Mouse (Mus musculus): ENCODE measurements at regions not wholly inside any gene's neighbourhood (a gene's known extent, or its start where the extent isn't known, plus 50 kb on each side); places are given as distances from the start of the nearest gene placed in this dataset.

- Histone ChIP-seq H3K9me3 (ENCODE audit: control insufficient read depth, low read length) (no peaks in the 10 kb centered on the region), H3K27ac (replicated peaks; ENCODE audit: low read depth, low read length) (no peak overlapping the region), H3K27me3 (ENCODE audit: control insufficient read depth, insufficient read depth, low read length) (no peaks in the 10 kb centered on the region), H3K4me2 (ENCODE audit: low read length) (no peak overlapping the region), H3K36me3 (ENCODE audit: control insufficient read depth, insufficient read depth, low read length) (no peaks in the 10 kb centered on the region), H3K4me3 (replicated peaks; ENCODE audit: low read depth, low read length) (no peak overlapping the region), H3K9ac (replicated peaks; ENCODE audit: low read length) (no peak overlapping the region), H3K4me1 (ENCODE audit: control insufficient read depth, insufficient read depth, low read length) (no peaks in the 10 kb centered on the region)
- DNase-seq (no peak), ATAC-seq (ENCODE audit: low FRiP score, low TSS enrichment) (no peak)
- 63% methylated on average over 1 of the region's 1 CpGs for WGBS
Observed at GRCm38 (mm10) chr16:74723217-74723616, 311.6 kb upstream of the Robo2 start.

GRCm38 (mm10) chr16:74718154-74718553 lies 306.5 kb upstream of the Robo2 start:
- no peak overlapping the region for H3K4me2 ChIP-seq (ENCODE audit: low read length)
- H3K4me1 ChIP-seq (ENCODE audit: control insufficient read depth, insufficient read depth, low read length): no peaks in the 10 kb centered on the region
- no peaks in the 10 kb centered on the region for H3K27me3 ChIP-seq (ENCODE audit: control insufficient read depth, insufficient read depth, low read length)
- 95% methylated on average over 2 of the region's 2 CpGs for WGBS
- no peak overlapping the region for H3K4me3 ChIP-seq (replicated peaks; ENCODE audit: low read depth, low read length)
- no peak overlapping the region for H3K9ac ChIP-seq (replicated peaks; ENCODE audit: low read length)
- no peak overlapping the region for H3K27ac ChIP-seq (replicated peaks; ENCODE audit: low read depth, low read length)
- DNase-seq: no peak
- no peaks in the 10 kb centered on the region for H3K9me3 ChIP-seq (ENCODE audit: control insufficient read depth, low read length)
- ATAC-seq (ENCODE audit: low FRiP score, low TSS enrichment): no peak
- no peaks in the 10 kb centered on the region for H3K36me3 ChIP-seq (ENCODE audit: control insufficient read depth, insufficient read depth, low read length)

DNA sequence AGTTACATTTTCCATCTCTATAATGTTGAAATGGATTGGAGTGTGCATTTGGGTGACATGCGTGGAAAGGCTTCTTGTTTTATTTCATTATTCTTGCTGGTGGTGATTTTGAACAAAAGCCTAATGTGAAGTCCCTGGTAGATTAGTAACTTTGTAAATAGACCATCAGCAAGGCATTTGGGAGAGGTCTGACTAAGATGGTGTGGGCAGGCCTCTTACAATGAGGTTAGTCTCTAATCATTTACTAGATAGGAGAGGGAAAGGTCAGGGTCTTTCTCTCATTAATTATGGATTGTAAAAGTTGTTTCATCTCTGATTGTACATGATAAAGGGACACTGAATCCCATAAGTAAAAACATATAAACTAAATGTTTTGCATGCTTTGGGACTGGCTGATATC lies 306.0 kb upstream of the Robo2 start:
- no peak overlapping the region for H3K27ac ChIP-seq (replicated peaks; ENCODE audit: low read depth, low read length)
- DNase-seq (no peak), ATAC-seq (ENCODE audit: low FRiP score, low TSS enrichment) (no peak)
- H3K27me3 ChIP-seq (ENCODE audit: control insufficient read depth, insufficient read depth, low read length): no peaks in the 10 kb centered on the region
- no peak overlapping the region for H3K4me2 ChIP-seq (ENCODE audit: low read length)
- no peak overlapping the region for H3K4me3 ChIP-seq (replicated peaks; ENCODE audit: low read depth, low read length)
- no peaks in the 10 kb centered on the region for H3K9me3 ChIP-seq (ENCODE audit: control insufficient read depth, low read length)
- no peak overlapping the region for H3K9ac ChIP-seq (replicated peaks; ENCODE audit: low read length)
- no peaks in the 10 kb centered on the region for H3K36me3 ChIP-seq (ENCODE audit: control insufficient read depth, insufficient read depth, low read length)
- WGBS: 81% methylated on average over 1 of the region's 1 CpGs
- no peaks in the 10 kb centered on the region for H3K4me1 ChIP-seq (ENCODE audit: control insufficient read depth, insufficient read depth, low read length)

- ATAC-seq (ENCODE audit: low FRiP score, low TSS enrichment) (no peak), DNase-seq (no peak)
- 85% methylated on average over 1 of the region's 1 CpGs for WGBS
Observed at GRCm38 (mm10) chr16:74714950-74715349, 303.3 kb upstream of the Robo2 start.

GRCm38 (mm10) chr16:74712515-74712914 lies 300.9 kb upstream of the Robo2 start:
- Histone ChIP-seq H3K4me2 (ENCODE audit: low read length) (no peak overlapping the region), H3K4me3 (replicated peaks; ENCODE audit: low read depth, low read length) (no peak overlapping the region), H3K27ac (replicated peaks; ENCODE audit: low read depth, low read length) (no peak overlapping the region), H3K27me3 (ENCODE audit: control insufficient read depth, insufficient read depth, low read length) (no peaks in the 10 kb centered on the region), H3K9me3 (ENCODE audit: control insufficient read depth, low read length) (no peaks in the 10 kb centered on the region), H3K36me3 (ENCODE audit: control insufficient read depth, insufficient read depth, low read length) (no peaks in the 10 kb centered on the region), H3K9ac (replicated peaks; ENCODE audit: low read length) (no peak overlapping the region), H3K4me1 (ENCODE audit: control insufficient read depth, insufficient read depth, low read length) (no peaks in the 10 kb centered on the region)
- ATAC-seq (ENCODE audit: low FRiP score, low TSS enrichment): no peak
- 80% methylated on average over 6 of the region's 6 CpGs for WGBS
- DNase-seq: no peak

More at GRCm38 (mm10) chr16:74714950-74715349, 303.3 kb upstream of the Robo2 start:
- Histone ChIP-seq H3K4me2 (ENCODE audit: low read length) (no peak overlapping the region), H3K9ac (replicated peaks; ENCODE audit: low read length) (no peak overlapping the region), H3K27me3 (ENCODE audit: control insufficient read depth, insufficient read depth, low read length) (no peaks in the 10 kb centered on the region), H3K36me3 (ENCODE audit: control insufficient read depth, insufficient read depth, low read length) (no peaks in the 10 kb centered on the region), H3K27ac (replicated peaks; ENCODE audit: low read depth, low read length) (no peak overlapping the region), H3K9me3 (ENCODE audit: control insufficient read depth, low read length) (no peaks in the 10 kb centered on the region), H3K4me3 (replicated peaks; ENCODE audit: low read depth, low read length) (no peak overlapping the region), H3K4me1 (ENCODE audit: control insufficient read depth, insufficient read depth, low read length) (no peaks in the 10 kb centered on the region)

GRCm38 (mm10) chr16:74702067-74702466 lies 290.4 kb upstream of the Robo2 start:
- Histone ChIP-seq H3K4me1 (ENCODE audit: control insufficient read depth, insufficient read depth, low read length) (no peaks in the 10 kb centered on the region), H3K27ac (replicated peaks; ENCODE audit: low read depth, low read length) (no peak overlapping the region), H3K36me3 (ENCODE audit: control insufficient read depth, insufficient read depth, low read length) (no peaks in the 10 kb centered on the region), H3K27me3 (ENCODE audit: control insufficient read depth, insufficient read depth, low read length) (no peaks in the 10 kb centered on the region), H3K4me3 (replicated peaks; ENCODE audit: low read depth, low read length) (no peak overlapping the region), H3K4me2 (ENCODE audit: low read length) (no peak overlapping the region), H3K9me3 (ENCODE audit: control insufficient read depth, low read length) (no peaks in the 10 kb centered on the region), H3K9ac (replicated peaks; ENCODE audit: low read length) (no peak overlapping the region)
- WGBS: 89% methylated on average over 3 of the region's 3 CpGs
- DNase-seq (no peak), ATAC-seq (ENCODE audit: low FRiP score, low TSS enrichment) (no peak)

DNA sequence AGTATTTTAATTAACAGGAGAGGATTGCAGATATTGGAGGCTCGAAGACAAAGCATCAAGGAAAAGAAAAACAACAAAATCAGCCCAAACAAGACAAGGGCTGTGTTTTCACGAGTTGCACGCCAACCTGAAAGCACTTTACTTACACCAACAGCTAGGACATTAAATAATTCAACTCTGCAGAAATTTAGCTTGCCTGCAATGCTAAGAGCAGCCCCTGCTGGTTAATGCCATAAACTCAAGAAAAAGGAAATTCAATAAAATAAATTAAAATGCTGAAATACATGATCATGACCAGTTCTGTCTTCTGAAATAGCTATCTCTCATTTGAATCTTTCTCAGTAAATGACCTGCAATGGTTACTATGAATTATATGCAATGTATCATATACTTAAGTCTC lies 271.7 kb upstream of the Robo2 start:
- no peak overlapping the region for H3K27ac ChIP-seq (replicated peaks; ENCODE audit: low read depth, low read length)
- H3K4me2 ChIP-seq (ENCODE audit: low read length): no peak overlapping the region
- no peaks in the 10 kb centered on the region for H3K4me1 ChIP-seq (ENCODE audit: control insufficient read depth, insufficient read depth, low read length)
- H3K9ac ChIP-seq (replicated peaks; ENCODE audit: low read length): no peak overlapping the region
- no peaks in the 10 kb centered on the region for H3K36me3 ChIP-seq (ENCODE audit: control insufficient read depth, insufficient read depth, low read length)
- H3K9me3 ChIP-seq (ENCODE audit: control insufficient read depth, low read length): no peaks in the 10 kb centered on the region
- no peak overlapping the region for H3K4me3 ChIP-seq (replicated peaks; ENCODE audit: low read depth, low read length)
- 50% methylated on average over 3 of the region's 3 CpGs for WGBS
- DNase-seq (peak; percentile 75), ATAC-seq (ENCODE audit: low FRiP score, low TSS enrichment) (no peak)
- H3K27me3 ChIP-seq (ENCODE audit: control insufficient read depth, insufficient read depth, low read length): no peaks in the 10 kb centered on the region

GRCm38 (mm10) chr16:74675586-74675985 lies 264.0 kb upstream of the Robo2 start:
- no peaks in the 10 kb centered on the region for H3K36me3 ChIP-seq (ENCODE audit: control insufficient read depth, insufficient read depth, low read length)
- DNase-seq: no peak
- no peak overlapping the region for H3K4me2 ChIP-seq (ENCODE audit: low read length)
- no peak overlapping the region for H3K9ac ChIP-seq (replicated peaks; ENCODE audit: low read length)
- no peaks in the 10 kb centered on the region for H3K27me3 ChIP-seq (ENCODE audit: control insufficient read depth, insufficient read depth, low read length)
- H3K27ac ChIP-seq (replicated peaks; ENCODE audit: low read depth, low read length): no peak overlapping the region
- no peak for ATAC-seq (ENCODE audit: low FRiP score, low TSS enrichment)
- H3K4me3 ChIP-seq (replicated peaks; ENCODE audit: low read depth, low read length): no peak overlapping the region
- H3K4me1 ChIP-seq (ENCODE audit: control insufficient read depth, insufficient read depth, low read length): no peaks in the 10 kb centered on the region
- no peaks in the 10 kb centered on the region for H3K9me3 ChIP-seq (ENCODE audit: control insufficient read depth, low read length)

- Histone ChIP-seq H3K9me3 (ENCODE audit: control insufficient read depth, low read length) (no peaks in the 10 kb centered on the region), H3K27me3 (ENCODE audit: control insufficient read depth, insufficient read depth, low read length) (no peaks in the 10 kb centered on the region), H3K4me1 (ENCODE audit: control insufficient read depth, insufficient read depth, low read length) (no peaks in the 10 kb centered on the region), H3K27ac (replicated peaks; ENCODE audit: low read depth, low read length) (no peak overlapping the region), H3K36me3 (ENCODE audit: control insufficient read depth, insufficient read depth, low read length) (no peaks in the 10 kb centered on the region), H3K9ac (replicated peaks; ENCODE audit: low read length) (no peak overlapping the region), H3K4me2 (ENCODE audit: low read length) (no peak overlapping the region), H3K4me3 (replicated peaks; ENCODE audit: low read depth, low read length) (no peak overlapping the region)
- DNase-seq: no peak
- 69% methylated on average over 3 of the region's 3 CpGs for WGBS
- ATAC-seq (ENCODE audit: low FRiP score, low TSS enrichment): no peak
Observed at GRCm38 (mm10) chr16:74671466-74671865, 259.8 kb upstream of the Robo2 start.
